Mouse (Mus musculus) E14TG2a.4 (cell line): ENCODE results near the gene Dync1h1.

Experiments used
- CTCF ChIP-seq: conservative IDR thresholded peaks from 2 replicates; pipeline ENCODE4 v1.5.1; 2014; ENCODE audit warnings: low read length
- POU5F1 ChIP-seq: IDR thresholded peaks from 2 replicates; pipeline ENCODE4 v1.6.1; 2014; ENCODE audit warnings: low read length, borderline replicate concordance

DNA sequence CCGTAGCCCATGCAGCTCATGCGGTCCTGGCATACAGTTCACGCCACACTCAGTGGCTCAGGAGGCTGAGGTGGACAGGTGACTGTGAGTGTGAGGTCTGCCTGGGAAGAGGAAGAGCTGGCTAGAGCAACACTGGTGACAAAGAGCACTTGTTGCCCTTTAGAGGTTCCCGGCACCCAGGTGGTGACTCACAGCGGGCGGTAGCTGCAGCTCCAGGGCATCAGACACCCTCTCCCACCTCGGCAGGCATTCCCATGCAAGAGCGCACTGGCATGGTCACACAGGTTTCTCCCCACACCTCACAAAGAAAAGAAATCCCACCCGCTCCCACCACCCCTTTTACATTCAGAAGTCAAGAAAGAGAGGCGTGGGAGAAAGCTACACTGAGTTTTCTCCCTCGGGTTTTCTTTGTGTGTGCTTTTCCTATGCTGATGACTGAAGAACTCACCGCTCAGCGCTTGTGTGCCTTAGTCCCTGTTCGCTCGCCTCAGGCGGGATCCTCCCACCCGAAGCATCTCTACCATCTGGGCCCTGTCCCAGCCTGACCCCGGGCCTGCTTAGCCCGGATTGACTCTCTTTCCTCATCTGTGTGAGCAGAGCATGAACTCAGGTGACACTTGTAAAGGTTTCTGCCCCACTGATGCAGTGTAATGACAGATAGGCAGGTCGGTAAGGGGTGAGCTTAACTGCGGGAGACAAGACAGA is 45.6 kb upstream of the Dync1h1 start:
- no peak for TF ChIP-seq CTCF
- no peak for TF ChIP-seq POU5F1
